Mouse (Mus musculus): Measurements from ENCODE around the gene Ndufaf5. TPM values are rescaled to one million over a fixed set of nuclear protein-coding genes. Genes with fewer than 3 reads are reported as not detected.

The Ndufaf5 gene
- polyA plus RNA-seq, 1 experiment, result 3.2 TPM

DNA sequence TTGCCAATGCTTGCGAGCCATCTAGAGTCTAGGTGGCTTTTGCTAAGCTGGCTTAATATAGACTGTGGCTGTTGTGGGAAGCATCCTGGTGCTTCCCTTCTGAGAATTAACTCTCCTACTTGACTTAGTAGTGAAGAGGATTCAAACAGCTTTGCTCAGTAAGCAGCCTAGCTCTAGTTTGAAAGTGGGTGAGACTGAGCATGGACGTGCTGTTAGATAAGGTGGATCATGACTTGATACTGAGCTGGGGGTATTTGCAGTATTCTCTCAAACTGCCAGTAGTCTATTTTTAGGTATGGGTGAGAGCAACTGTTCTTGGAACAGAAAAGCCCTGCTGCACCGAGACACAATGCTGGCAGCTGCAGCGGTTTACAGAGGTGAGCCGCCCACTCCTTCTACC, 32.1 kb downstream of the Ndufaf5 start:
- WGBS, result 76% methylated on average over 5 of the region's 5 CpGs
- DNase-seq, result no peak
- Histone ChIP-seq H3K4me3 (replicated peaks; ENCODE audit: extremely low read depth, low read depth, low read length) (no peak overlapping the region), H3K4me1 (ENCODE audit: control insufficient read depth, insufficient read depth, low read length) (no peaks in the 10 kb centered on the region)
- TF ChIP-seq POLR2A (IDR thresholded peaks at IDR 0.05; ENCODE audit: borderline replicate concordance, extremely low read depth, low read depth, low read length) (no peak), CTCF (IDR thresholded peaks at IDR 0.05; ENCODE audit: insufficient read depth, low read length) (no peak)

DNA sequence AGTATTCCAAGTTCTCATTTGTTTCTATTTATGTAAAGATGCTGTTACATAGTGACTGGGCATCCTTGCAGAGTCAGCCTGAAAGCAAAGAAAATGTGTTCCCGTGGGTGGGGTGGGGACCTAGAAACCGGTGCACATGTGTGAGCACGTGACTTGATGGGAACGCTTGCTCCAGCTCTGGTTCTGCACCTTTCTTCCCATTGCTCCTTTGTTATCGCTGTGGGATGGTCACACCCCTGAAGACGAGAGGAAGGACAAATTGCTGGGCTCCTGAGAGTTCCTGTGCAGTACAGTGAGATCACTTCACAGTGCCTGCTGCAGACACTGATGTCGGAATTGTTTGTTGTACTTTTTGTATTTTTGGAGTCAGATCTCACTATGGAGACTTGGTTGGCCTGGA, 33.3 kb downstream of the Ndufaf5 start:
- 92% methylated on average over 7 of the region's 7 CpGs for WGBS
- DNase-seq, result no peak
- no peak for TF ChIP-seq POLR2A (IDR thresholded peaks at IDR 0.05; ENCODE audit: borderline replicate concordance, extremely low read depth, low read depth, low read length)
- no peak for TF ChIP-seq CTCF (IDR thresholded peaks at IDR 0.05; ENCODE audit: insufficient read depth, low read length)
- H3K4me3 ChIP-seq (replicated peaks; ENCODE audit: extremely low read depth, low read depth, low read length), result no peak overlapping the region
- H3K4me1 ChIP-seq (ENCODE audit: control insufficient read depth, insufficient read depth, low read length), result no peaks in the 10 kb centered on the region

- Histone ChIP-seq H3K4me3 (replicated peaks; ENCODE audit: extremely low read depth, low read depth, low read length) (no peak overlapping the region), H3K4me1 (ENCODE audit: control insufficient read depth, insufficient read depth, low read length) (no peaks in the 10 kb centered on the region)
- DNase-seq, result no peak
- WGBS, result 88% methylated on average over 4 of the region's 4 CpGs
- TF ChIP-seq POLR2A (IDR thresholded peaks at IDR 0.05; ENCODE audit: borderline replicate concordance, extremely low read depth, low read depth, low read length), result no peak
- no peak for TF ChIP-seq CTCF (IDR thresholded peaks at IDR 0.05; ENCODE audit: insufficient read depth, low read length)
Observed at GRCm38 (mm10) chr2:140214519-140215027, 44.1 kb downstream of the Ndufaf5 start.

DNA sequence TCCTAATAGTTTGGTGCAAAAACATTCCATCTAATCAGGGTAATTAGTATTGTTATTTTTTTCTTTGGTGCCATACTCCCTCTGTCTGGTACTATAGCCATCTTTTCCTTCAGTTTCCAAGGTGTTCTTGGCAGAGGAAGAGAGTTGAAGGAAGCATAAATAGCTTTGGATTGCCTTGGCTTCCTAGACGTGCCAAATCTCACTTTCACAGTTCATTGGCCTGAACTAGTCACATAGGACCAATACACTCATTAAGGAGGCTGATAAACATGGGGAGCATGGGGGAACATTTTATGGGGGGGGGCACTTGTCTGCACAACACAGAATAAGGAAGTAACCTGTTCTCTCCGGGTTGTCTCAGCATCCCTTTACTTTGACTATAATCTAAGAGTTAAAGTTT, 45.0 kb downstream of the Ndufaf5 start:
- WGBS, result 55% methylated on average over 2 of the region's 2 CpGs
- no peak for DNase-seq
- Histone ChIP-seq H3K4me1 (ENCODE audit: control insufficient read depth, insufficient read depth, low read length) (no peaks in the 10 kb centered on the region), H3K4me3 (replicated peaks; ENCODE audit: extremely low read depth, low read depth, low read length) (no peak overlapping the region)
- TF ChIP-seq POLR2A (IDR thresholded peaks at IDR 0.05; ENCODE audit: borderline replicate concordance, extremely low read depth, low read depth, low read length) (no peak), CTCF (IDR thresholded peaks at IDR 0.05; ENCODE audit: insufficient read depth, low read length) (no peak)

DNA sequence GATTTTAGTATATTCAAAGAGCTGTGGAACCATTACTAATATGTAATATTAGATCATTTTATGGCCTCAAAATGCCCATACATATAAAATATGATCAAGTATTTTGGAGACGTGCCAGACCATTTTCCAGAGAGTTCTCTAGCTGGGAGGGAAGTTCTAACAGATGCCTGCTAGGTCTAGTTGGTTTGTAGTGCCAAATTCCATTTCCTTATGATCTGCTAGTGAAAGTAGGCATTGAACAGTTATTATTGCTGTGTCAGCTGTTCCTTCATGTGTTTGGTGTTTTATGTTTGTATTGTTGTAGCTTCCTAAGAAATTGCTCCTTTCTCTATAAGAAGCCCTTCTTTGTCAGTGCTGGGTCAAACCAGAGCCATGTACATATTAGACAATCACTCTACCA, 45.5 kb downstream of the Ndufaf5 start:
- no peak for DNase-seq
- TF ChIP-seq POLR2A (IDR thresholded peaks at IDR 0.05; ENCODE audit: borderline replicate concordance, extremely low read depth, low read depth, low read length) (no peak), CTCF (IDR thresholded peaks at IDR 0.05; ENCODE audit: insufficient read depth, low read length) (no peak)
- H3K4me3 ChIP-seq (replicated peaks; ENCODE audit: extremely low read depth, low read depth, low read length), result no peak overlapping the region
- no peaks in the 10 kb centered on the region for H3K4me1 ChIP-seq (ENCODE audit: control insufficient read depth, insufficient read depth, low read length)
- 63% methylated on average over 1 of the region's 1 CpGs for WGBS

DNA sequence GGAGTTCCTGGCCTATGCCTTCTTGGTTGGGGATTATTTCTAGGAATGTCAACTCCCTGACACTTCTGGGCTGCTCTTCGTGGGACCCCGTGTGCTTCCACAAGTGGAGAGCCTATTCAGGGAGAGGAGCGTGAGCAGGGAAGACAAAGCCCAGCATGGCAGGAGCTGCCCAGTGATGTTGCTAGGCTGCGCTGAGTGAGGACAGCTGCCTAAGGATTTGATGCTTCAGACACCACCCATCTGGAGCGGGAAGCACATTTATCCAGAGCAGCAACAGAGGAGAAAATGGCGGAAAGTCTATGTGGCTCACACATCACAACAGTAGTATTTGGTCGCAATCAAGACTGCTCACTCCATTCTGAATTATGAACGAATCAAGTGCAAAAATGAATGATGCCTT, 49.9 kb downstream of the Ndufaf5 start:
- DNase-seq, result no peak
- no peak for TF ChIP-seq CTCF (IDR thresholded peaks at IDR 0.05; ENCODE audit: insufficient read depth, low read length)
- TF ChIP-seq POLR2A (IDR thresholded peaks at IDR 0.05; ENCODE audit: borderline replicate concordance, extremely low read depth, low read depth, low read length), result no peak
- H3K4me3 ChIP-seq (replicated peaks; ENCODE audit: extremely low read depth, low read depth, low read length), result no peak overlapping the region
- 68% methylated on average over 8 of the region's 8 CpGs for WGBS
- no peaks in the 10 kb centered on the region for H3K4me1 ChIP-seq (ENCODE audit: control insufficient read depth, insufficient read depth, low read length)

GRCm38 (mm10) chr2:140230295-140230694, 59.8 kb downstream of the Ndufaf5 start:
- no peak for DNase-seq
- no peak for TF ChIP-seq POLR2A (IDR thresholded peaks at IDR 0.05; ENCODE audit: borderline replicate concordance, extremely low read depth, low read depth, low read length)
- no peak overlapping the region for H3K4me3 ChIP-seq (replicated peaks; ENCODE audit: extremely low read depth, low read depth, low read length)
- 53% methylated on average over 1 of the region's 1 CpGs for WGBS
- H3K4me1 ChIP-seq (ENCODE audit: control insufficient read depth, insufficient read depth, low read length), result no peaks in the 10 kb centered on the region

GRCm38 (mm10) chr2:140237245-140237644, 66.8 kb downstream of the Ndufaf5 start:
- DNase-seq, result no peak
- 56% methylated on average over 6 of the region's 6 CpGs for WGBS

GRCm38 (mm10) chr2:140242398-140242797, 71.9 kb downstream of the Ndufaf5 start:
- TF ChIP-seq CTCF (IDR thresholded peaks at IDR 0.05; ENCODE audit: insufficient read depth, low read length) (no peak), POLR2A (IDR thresholded peaks at IDR 0.05; ENCODE audit: borderline replicate concordance, extremely low read depth, low read depth, low read length) (no peak)
- 76% methylated on average over 5 of the region's 5 CpGs for WGBS
- DNase-seq, result no peak
- Histone ChIP-seq H3K4me1 (ENCODE audit: control insufficient read depth, insufficient read depth, low read length) (no peaks in the 10 kb centered on the region), H3K4me3 (replicated peaks; ENCODE audit: extremely low read depth, low read depth, low read length) (no peak overlapping the region)

More at GRCm38 (mm10) chr2:140237245-140237644, 66.8 kb downstream of the Ndufaf5 start:
- TF ChIP-seq POLR2A (IDR thresholded peaks at IDR 0.05; ENCODE audit: borderline replicate concordance, extremely low read depth, low read depth, low read length) (no peak), CTCF (IDR thresholded peaks at IDR 0.05; ENCODE audit: insufficient read depth, low read length) (no peak)
- no peak overlapping the region for H3K4me3 ChIP-seq (replicated peaks; ENCODE audit: extremely low read depth, low read depth, low read length)
- H3K4me1 ChIP-seq (ENCODE audit: control insufficient read depth, insufficient read depth, low read length), result no peaks in the 10 kb centered on the region

GRCm38 (mm10) chr2:140243105-140243504, 72.7 kb downstream of the Ndufaf5 start:
- DNase-seq, result no peak
- Histone ChIP-seq H3K4me3 (replicated peaks; ENCODE audit: extremely low read depth, low read depth, low read length) (no peak overlapping the region), H3K4me1 (ENCODE audit: control insufficient read depth, insufficient read depth, low read length) (no peaks in the 10 kb centered on the region)
- TF ChIP-seq CTCF (IDR thresholded peaks at IDR 0.05; ENCODE audit: insufficient read depth, low read length) (no peak), POLR2A (IDR thresholded peaks at IDR 0.05; ENCODE audit: borderline replicate concordance, extremely low read depth, low read depth, low read length) (no peak)
- 94% methylated on average over 5 of the region's 5 CpGs for WGBS

Other genes starting within 250 kb of the Ndufaf5 start
- 2.5 and 3.3 TPM in 2 replicates for gene Tasp1, start 103.8 kb upstream of the Ndufaf5 start, polyA plus RNA-seq (2012; rRNA removed)
- not detected in 2 replicates for gene Gm17374, start 18.6 kb upstream of the Ndufaf5 start, polyA plus RNA-seq (2012; rRNA removed)
- 0.50 and 1.6 TPM in 2 replicates for gene Esf1, start 85 bp upstream of the Ndufaf5 start, polyA plus RNA-seq (2012; rRNA removed)
- gene Sel1l2, start 219.1 kb downstream of the Ndufaf5 start, polyA plus RNA-seq (2012; rRNA removed), result not detected in 2 replicates
- 2.6 and 5.2 TPM in 2 replicates for gene Macrod2, start 224.7 kb downstream of the Ndufaf5 start, polyA plus RNA-seq (2012; rRNA removed)